Mouse (Mus musculus) intestine, embryonic 15.5 days (tissue): ENCODE data around the gene Ctsl. TPM values are rescaled to one million over a fixed set of nuclear protein-coding genes. Genes with fewer than 3 reads are reported as not detected.

Experiments
- ATAC-seq: fragments of 200-750 bp; cut with Nextera tagmentation; 2 replicates; pipeline ENCODE4 v1.8.0; 2017; ENCODE audit warnings: moderate TSS enrichment, moderate library complexity
- H3K27ac ChIP-seq: fragments of 300-500 bp; sonication (generic); 2 replicates; pipeline ENCODE4 v1.5.1; 2015; ENCODE audit warnings: mild to moderate bottlenecking, inconsistent platforms
- H3K27me3 ChIP-seq: fragments of 300-500 bp; sonication (generic); replicated peaks from 2 replicates; pipeline ENCODE4 v1.6.1; 2015; ENCODE audit warnings: inconsistent platforms
- H3K36me3 ChIP-seq: fragments of 300-500 bp; sonication (generic); 2 replicates; pipeline ENCODE4 v1.6.1; 2015; ENCODE audit warnings: inconsistent platforms
- H3K4me1 ChIP-seq: fragments of 300-500 bp; sonication (generic); replicated peaks from 2 replicates; pipeline ENCODE4 v1.6.1; 2015; ENCODE audit warnings: inconsistent platforms
- H3K4me2 ChIP-seq: fragments of 300-500 bp; sonication (generic); replicated peaks from 2 replicates; pipeline ENCODE4 v1.6.1; 2015; ENCODE audit warnings: mild to moderate bottlenecking, inconsistent platforms
- H3K4me3 ChIP-seq: fragments of 300-500 bp; sonication (generic); replicated peaks from 2 replicates; pipeline ENCODE4 v1.5.1; 2015; ENCODE audit warnings: inconsistent platforms
- H3K9ac ChIP-seq: fragments of 300-500 bp; sonication (generic); 2 replicates; pipeline ENCODE4 v1.6.1; 2015; ENCODE audit warnings: inconsistent platforms
- H3K9me3 ChIP-seq: fragments of 300-500 bp; sonication (generic); 2 replicates; pipeline ENCODE4 v1.6.1; 2016; ENCODE audit warnings: inconsistent platforms
- WGBS: fragments of 180-500 bp; shearing (Covaris S2); methylation state at CpG from one replicate; pipeline ENCODE4 v1.1.7; 2015; 5-methylcytosine and 5-hydroxymethylcytosine counted together
- polyA plus RNA-seq: library from polyadenylated mRNA; unstranded; fragments of >200 nt; fragmentation: Nextera tagmentation; extraction: Ambion mirVana; gene quantifications from 2 replicates; pipeline ENCODE4 v1.2.1, GENCODE M21; 2015

Ctsl gene
- polyA plus RNA-seq, 1 experiment from 2014 or later: 195 TPM

DNA sequence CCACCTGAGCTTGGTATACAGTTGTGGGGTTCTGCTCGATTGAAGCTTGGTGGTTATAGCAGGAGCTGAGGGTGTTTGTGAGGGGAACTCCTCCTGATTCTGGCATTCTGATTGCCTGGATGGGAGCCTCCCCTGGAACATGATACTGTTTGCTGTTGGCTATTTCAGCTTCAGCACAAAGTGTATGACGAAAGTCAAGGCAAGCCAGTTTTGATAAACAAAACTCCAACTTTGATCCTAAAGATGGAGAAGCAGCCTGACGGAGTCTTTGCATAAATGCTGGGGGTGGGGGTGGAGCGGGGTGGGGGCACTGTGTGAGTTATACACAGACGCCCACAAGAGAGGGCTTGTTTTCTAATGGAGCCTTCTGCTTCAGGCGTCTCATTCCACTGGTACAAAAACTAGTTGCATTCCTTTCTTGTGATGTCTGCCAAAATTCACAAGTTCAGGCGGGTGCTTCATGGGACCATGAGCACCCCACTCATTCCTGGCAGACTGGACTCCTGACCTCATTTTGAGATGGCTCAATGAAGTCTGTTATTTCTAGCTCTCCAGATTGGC lies 30.2 kb upstream of the Ctsl start:
- Histone ChIP-seq H3K27ac (no peak overlapping the region), H3K36me3 (no peaks in the 10 kb centered on the region), H3K4me2 (no peak overlapping the region; the same call in 1 of the 2 replicates), H3K9ac (no peak overlapping the region), H3K4me3 (no peak overlapping the region), H3K27me3 (no peaks in the 10 kb centered on the region), H3K9me3 (no peaks in the 10 kb centered on the region), H3K4me1 (no peaks in the 10 kb centered on the region)
- 42% methylated on average over 7 of the region's 7 CpGs for WGBS
- peak; percentile 51 for ATAC-seq

- no peak overlapping the region for H3K9ac ChIP-seq
Observed at GRCm38 (mm10) chr13:64399906-64400305, 29.2 kb upstream of the Ctsl start.

DNA sequence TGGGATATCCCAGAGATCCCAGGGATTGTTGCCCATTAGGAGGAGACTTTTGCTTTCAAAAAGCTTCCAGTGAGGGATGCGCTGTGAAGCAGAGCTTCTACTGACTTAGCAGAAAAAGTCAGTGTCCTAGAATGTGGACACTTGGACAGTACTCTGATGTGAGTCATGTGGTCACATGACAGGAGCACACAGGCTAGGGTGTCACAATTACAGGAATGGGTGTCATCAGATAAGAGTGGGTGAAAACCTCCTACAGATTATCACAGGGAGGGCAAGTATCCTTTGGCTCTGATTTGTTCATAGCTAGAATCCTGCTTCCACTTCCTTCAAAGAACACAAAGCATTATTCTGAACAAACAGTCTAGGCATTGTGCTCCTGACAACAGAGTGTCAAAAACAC lies 27.4 kb upstream of the Ctsl start:
- WGBS: 94% methylated on average over 1 of the region's 1 CpGs
- no peaks in the 10 kb centered on the region for H3K9me3 ChIP-seq
- H3K9ac ChIP-seq: no peak overlapping the region
- no peak overlapping the region for H3K4me2 ChIP-seq
- no peaks in the 10 kb centered on the region for H3K36me3 ChIP-seq
- H3K4me1 ChIP-seq: no peaks in the 10 kb centered on the region
- ATAC-seq: no peak
- H3K27me3 ChIP-seq: no peaks in the 10 kb centered on the region
- H3K4me3 ChIP-seq: no peak overlapping the region
- no peak overlapping the region for H3K27ac ChIP-seq

More at GRCm38 (mm10) chr13:64399906-64400305, 29.2 kb upstream of the Ctsl start:
- Histone ChIP-seq H3K4me2 (no peak overlapping the region), H3K36me3 (no peaks in the 10 kb centered on the region), H3K9me3 (no peaks in the 10 kb centered on the region), H3K27me3 (no peaks in the 10 kb centered on the region), H3K27ac (no peak overlapping the region), H3K4me1 (no peaks in the 10 kb centered on the region), H3K4me3 (no peak overlapping the region)
- ATAC-seq: no peak
- WGBS: 80% methylated on average over 3 of the region's 3 CpGs

GRCm38 (mm10) chr13:64396979-64397378 lies 26.3 kb upstream of the Ctsl start:
- H3K4me1 ChIP-seq: no peaks in the 10 kb centered on the region
- 55% methylated on average over 8 of the region's 8 CpGs for WGBS
- H3K36me3 ChIP-seq: no peaks in the 10 kb centered on the region
- no peak overlapping the region for H3K27ac ChIP-seq
- H3K9me3 ChIP-seq: no peaks in the 10 kb centered on the region
- ATAC-seq: peak; percentile 45; the same call in 1 of the 2 replicates
- no peak overlapping the region for H3K4me2 ChIP-seq
- H3K27me3 ChIP-seq: no peaks in the 10 kb centered on the region
- no peak overlapping the region for H3K4me3 ChIP-seq
- H3K9ac ChIP-seq: no peak overlapping the region

DNA sequence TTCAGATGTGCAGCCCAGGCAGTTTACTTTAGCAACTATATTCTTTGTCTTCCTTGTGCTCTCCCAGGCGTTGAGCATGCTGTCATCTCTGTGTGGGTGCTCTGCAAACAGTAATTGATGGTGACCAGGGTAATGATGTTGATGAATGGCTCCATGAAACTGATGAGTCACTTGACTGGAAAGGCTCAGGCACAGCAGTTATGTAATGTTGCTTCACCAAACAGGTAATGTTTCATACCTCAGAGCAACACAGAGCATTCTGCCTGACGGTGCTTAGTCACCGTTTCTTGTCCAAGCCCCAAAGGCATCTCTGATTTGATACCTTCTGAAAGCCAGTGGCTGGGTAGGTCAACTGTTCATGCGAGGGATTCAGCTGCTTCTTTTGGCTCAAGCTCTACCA lies 17.7 kb upstream of the Ctsl start:
- no peak overlapping the region for H3K4me2 ChIP-seq
- no peak overlapping the region for H3K4me3 ChIP-seq
- no peaks in the 10 kb centered on the region for H3K36me3 ChIP-seq
- H3K9ac ChIP-seq: no peak overlapping the region
- ATAC-seq: no peak
- WGBS: 77% methylated on average over 4 of the region's 4 CpGs
- no peaks in the 10 kb centered on the region for H3K4me1 ChIP-seq
- H3K27me3 ChIP-seq: no peaks in the 10 kb centered on the region
- H3K9me3 ChIP-seq: no peaks in the 10 kb centered on the region
- H3K27ac ChIP-seq: no peak overlapping the region

DNA sequence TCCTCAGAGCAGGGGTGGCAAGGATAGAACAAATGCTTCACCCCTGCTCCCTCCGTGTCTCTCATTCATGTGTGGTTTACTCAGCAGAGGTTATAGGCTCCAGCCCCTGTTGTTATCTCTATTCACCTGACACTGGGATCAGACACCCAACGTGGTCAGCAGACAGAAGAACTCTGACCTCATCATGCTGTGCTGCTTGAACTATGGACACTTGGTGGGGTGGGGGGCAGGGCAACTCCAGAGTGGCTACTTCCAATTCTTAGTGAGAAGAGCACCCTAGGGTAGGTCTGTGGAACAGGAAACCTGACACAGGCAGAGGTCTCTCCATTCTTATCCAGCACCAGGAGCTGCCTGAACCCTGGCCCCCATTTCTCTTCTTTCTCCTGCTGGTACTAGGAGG lies 15.4 kb upstream of the Ctsl start:
- H3K27ac ChIP-seq: no peak overlapping the region
- no peak overlapping the region for H3K9ac ChIP-seq
- H3K27me3 ChIP-seq: no peaks in the 10 kb centered on the region
- ATAC-seq: peak; percentile 77
- no peaks in the 10 kb centered on the region for H3K4me1 ChIP-seq
- no peak overlapping the region for H3K4me3 ChIP-seq
- WGBS: 37% methylated on average over 2 of the region's 2 CpGs
- no peak overlapping the region for H3K4me2 ChIP-seq
- no peaks in the 10 kb centered on the region for H3K9me3 ChIP-seq
- H3K36me3 ChIP-seq: no peaks in the 10 kb centered on the region

DNA sequence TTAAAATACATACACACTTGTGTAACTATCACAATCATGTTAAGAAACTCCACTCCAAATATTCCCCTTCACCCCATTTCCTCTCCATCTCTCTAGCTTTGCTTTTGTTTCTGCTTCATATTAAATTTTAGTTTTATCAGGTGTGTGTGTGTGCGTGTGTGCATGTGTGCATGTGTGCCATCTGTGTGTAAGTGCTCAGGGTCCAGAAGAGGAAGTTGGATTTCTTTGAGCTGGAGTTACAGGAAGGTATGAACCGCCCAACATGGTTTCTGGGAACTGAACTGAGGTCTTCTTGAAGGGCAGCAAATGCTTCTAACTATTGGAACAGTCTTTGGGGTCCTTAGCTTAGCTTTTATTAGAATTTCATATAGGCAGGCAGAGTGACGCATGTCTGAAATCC lies 14.2 kb upstream of the Ctsl start:
- Histone ChIP-seq H3K27me3 (no peaks in the 10 kb centered on the region), H3K9ac (no peak overlapping the region), H3K4me2 (no peak overlapping the region), H3K4me1 (no peaks in the 10 kb centered on the region), H3K36me3 (no peaks in the 10 kb centered on the region), H3K27ac (no peak overlapping the region), H3K9me3 (no peaks in the 10 kb centered on the region), H3K4me3 (no peak overlapping the region)
- WGBS: 90% methylated on average over 3 of the region's 3 CpGs
- no peak for ATAC-seq

DNA sequence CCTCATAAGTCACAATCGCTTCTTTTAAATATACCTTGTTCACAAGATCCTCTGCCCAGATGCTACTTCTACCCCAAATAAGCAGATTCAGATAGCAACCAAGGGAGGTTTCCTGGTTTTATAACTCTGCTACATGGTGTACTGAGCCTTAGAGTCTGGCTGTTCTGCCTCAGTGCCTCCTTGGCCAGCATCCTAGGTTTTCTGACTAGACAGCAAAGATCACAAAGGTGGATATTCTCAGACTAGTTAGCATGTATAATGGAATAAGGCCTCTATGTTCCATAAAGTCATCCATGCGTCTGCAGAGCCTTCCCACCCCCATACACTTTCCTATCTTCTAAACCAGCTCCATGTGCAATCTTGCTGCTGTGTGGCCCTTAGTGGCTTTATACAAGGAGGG lies 9.6 kb upstream of the Ctsl start:
- Histone ChIP-seq H3K9ac (no peak overlapping the region), H3K4me3 (no peak overlapping the region), H3K36me3 (no peaks in the 10 kb centered on the region), H3K4me1 (no peaks in the 10 kb centered on the region), H3K27ac (no peak overlapping the region), H3K4me2 (no peak overlapping the region), H3K27me3 (no peaks in the 10 kb centered on the region), H3K9me3 (no peaks in the 10 kb centered on the region)
- ATAC-seq: no peak
- 76% methylated on average over 2 of the region's 2 CpGs for WGBS

- H3K4me3 ChIP-seq: no peak overlapping the region
- WGBS: 86% methylated on average over 4 of the region's 4 CpGs
- no peaks in the 10 kb centered on the region for H3K36me3 ChIP-seq
- H3K4me2 ChIP-seq: no peak overlapping the region
- no peak overlapping the region for H3K9ac ChIP-seq
- no peaks in the 10 kb centered on the region for H3K9me3 ChIP-seq
- no peak overlapping the region for H3K27ac ChIP-seq
- H3K4me1 ChIP-seq: no peaks in the 10 kb centered on the region
- ATAC-seq: no peak
- no peaks in the 10 kb centered on the region for H3K27me3 ChIP-seq
Observed at GRCm38 (mm10) chr13:64378601-64379000, 7.9 kb upstream of the Ctsl start.

DNA sequence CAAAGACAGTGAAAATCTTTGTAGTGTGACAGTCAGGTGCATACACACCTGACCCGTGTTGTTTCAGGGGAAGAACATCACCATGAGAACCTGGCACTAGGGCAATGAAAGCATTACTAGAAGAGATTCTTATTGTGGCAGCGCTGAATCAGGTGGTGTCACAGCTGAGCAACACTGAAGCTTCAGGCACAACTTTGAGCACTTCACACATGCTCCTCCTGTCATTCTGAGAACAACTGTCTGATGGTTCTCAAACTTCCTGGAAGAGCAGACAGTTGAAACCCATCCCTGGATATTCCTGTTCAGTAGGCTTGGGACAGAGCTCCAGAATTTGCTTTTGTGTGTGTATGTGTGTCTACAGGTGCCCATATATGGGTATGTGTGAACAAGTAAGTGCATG lies 5.8 kb upstream of the Ctsl start:
- Histone ChIP-seq H3K27ac (no peak overlapping the region), H3K4me2 (no peak overlapping the region), H3K4me3 (no peak overlapping the region), H3K4me1 (no peaks in the 10 kb centered on the region), H3K9ac (no peak overlapping the region), H3K9me3 (no peaks in the 10 kb centered on the region), H3K27me3 (no peaks in the 10 kb centered on the region), H3K36me3 (no peaks in the 10 kb centered on the region)
- no peak for ATAC-seq
- 91% methylated on average over 2 of the region's 2 CpGs for WGBS

DNA sequence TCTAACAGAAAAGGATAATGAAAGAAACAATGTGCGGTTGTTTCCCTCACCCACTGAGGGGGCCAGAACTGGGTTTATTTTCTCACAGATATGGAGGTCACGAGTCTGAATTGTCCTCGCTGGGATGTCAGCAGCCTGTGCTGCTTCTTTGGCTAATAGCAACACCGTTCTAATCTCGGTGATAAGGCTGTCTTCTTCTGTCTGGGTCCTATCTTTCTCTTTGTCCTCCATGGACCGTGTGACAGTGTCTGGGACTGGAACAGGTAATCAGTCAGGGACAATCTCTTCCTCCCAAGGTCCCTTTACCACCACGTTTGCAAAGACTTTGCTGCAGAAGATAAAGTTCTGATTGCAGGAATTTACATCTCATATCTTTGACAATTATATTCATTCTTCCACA lies 4.5 kb upstream of the Ctsl start:
- Histone ChIP-seq H3K9ac (no peak overlapping the region), H3K4me1 (no peaks in the 10 kb centered on the region), H3K27me3 (no peaks in the 10 kb centered on the region), H3K4me2 (no peak overlapping the region), H3K4me3 (no peak overlapping the region), H3K36me3 (no peaks in the 10 kb centered on the region), H3K27ac (no peak overlapping the region), H3K9me3 (no peaks in the 10 kb centered on the region)
- 42% methylated on average over 7 of the region's 7 CpGs for WGBS
- ATAC-seq: no peak

GRCm38 (mm10) chr13:64373695-64374094 lies 3.0 kb upstream of the Ctsl start:
- Histone ChIP-seq H3K4me1 (0 out of 2 replicates have a peak, but pooled peaks cover 3% of the 10 kb centered on the region), H3K4me2 (no peak overlapping the region), H3K9me3 (no peaks in the 10 kb centered on the region), H3K36me3 (no peaks in the 10 kb centered on the region), H3K27me3 (no peaks in the 10 kb centered on the region), H3K4me3 (no peak overlapping the region), H3K9ac (no peak overlapping the region), H3K27ac (no peak overlapping the region)
- no peak for ATAC-seq
- 2% methylated on average over 1 of the region's 1 CpGs for WGBS

GRCm38 (mm10) chr13:64369805-64370172 lies 901 bp downstream of the Ctsl start:
- ATAC-seq: peak; percentile 67
- WGBS: under 1% methylated on average over 29 of the region's 29 CpGs

More at GRCm38 (mm10) chr13:64369805-64370172, 901 bp downstream of the Ctsl start:
- Histone ChIP-seq H3K27me3 (no peaks in the 10 kb centered on the region), H3K36me3 (peaks cover 16% of the 10 kb centered on the region), H3K27ac (0 out of 2 replicates have a peak overlapping the region, but pooled peaks have one; percentile 22), H3K4me1 (0 out of 2 replicates have a peak, but pooled peaks cover 6% of the 10 kb centered on the region), H3K4me2 (peak overlapping the region; percentile 80), H3K9me3 (no peaks in the 10 kb centered on the region), H3K4me3 (peak overlapping the region; percentile 65), H3K9ac (peak overlapping the region; percentile 60)
